Mouse (Mus musculus) heart, adult 10 weeks (tissue): Measurements from ENCODE around the gene 1700129C05Rik. TPM values are rescaled to one million over a fixed set of nuclear protein-coding genes. Genes with fewer than 3 reads are reported as not detected.

Source experiments
- polyA plus RNA-seq: library from polyadenylated mRNA; stranded (reverse); fragments of 350-450 nt; fragmentation: Illumina TruSeq; extraction: RNeasy Lipid Tissue Mini Kit (QIAGEN cat#74804); gene quantifications from one replicate; pipeline ENCODE4 v1.2.3, GENCODE M21; 2014; ENCODE audit warnings: low read depth, low replicate concordance

1700129C05Rik gene
- not detected for polyA plus RNA-seq

DNA sequence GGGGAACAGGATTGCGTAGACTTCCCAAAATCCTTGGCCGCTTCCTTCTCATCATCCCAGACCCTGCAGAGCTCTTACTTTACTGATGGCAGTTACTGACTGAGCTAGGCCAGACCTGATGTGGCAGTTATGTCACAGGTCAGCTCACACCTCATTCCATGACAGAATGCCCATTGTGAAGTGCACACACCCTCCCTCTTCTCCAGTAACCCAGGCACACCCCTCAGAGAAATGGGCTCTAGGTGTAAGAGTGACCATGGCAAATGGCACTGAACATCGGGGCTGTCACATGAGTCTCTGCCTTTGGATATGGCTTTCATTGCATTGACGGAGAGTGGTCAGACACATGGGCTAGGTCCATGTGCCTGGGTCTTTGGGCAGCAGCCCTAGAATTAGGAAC, at the start of gene 1700129C05Rik:
Gene 1700129C05Rik, minus strand, starts transcription at position 101 of the 400 bp plus-strand sequence.

GRCm38 (mm10) chr14:59178649-59179048, 36.0 kb upstream of the 1700129C05Rik start, which contains the start of gene Gm5142:
Gene Gm5142, minus strand, starts transcription at chr14:59178749.

Other genes with a start within 250 kb of the 1700129C05Rik start
- gene Gm5142, start 35.9 kb upstream of the 1700129C05Rik start, polyA plus RNA-seq, result not detected
- gene Rcbtb1, start 58.3 kb upstream of the 1700129C05Rik start, polyA plus RNA-seq, result 10.1 TPM
- not detected for gene Gm6904, start 117.3 kb upstream of the 1700129C05Rik start, polyA plus RNA-seq
- gene Phf11a, start 154.6 kb upstream of the 1700129C05Rik start, polyA plus RNA-seq, result not detected
- gene Phf11b, start 198.5 kb upstream of the 1700129C05Rik start, polyA plus RNA-seq, result 1.2 TPM
- gene Phf11d, start 222.6 kb upstream of the 1700129C05Rik start, polyA plus RNA-seq, result 12.8 TPM